Mouse (Mus musculus): ENCODE results near the gene Jak1. TPM values are rescaled to one million over a fixed set of nuclear protein-coding genes. Genes with fewer than 3 reads are reported as not detected.
A peak's percentile ranks its signal among the peaks of the same experiment; 100 is the strongest.

Jak1 gene
- total RNA-seq, 1 experiment from 2014 or later: 116 TPM

- no peak for ATAC-seq (replicated peaks in 1 of 2; ENCODE audit: insufficient read depth in 1 of 2, low FRiP score in 2 of 2, low TSS enrichment in 1 of 2, low read depth in 1 of 2, poor library complexity in 2 of 2, severe bottlenecking in 2 of 2)
These were observed 13.1 kb downstream of the Jak1 start for GRCm38 (mm10) chr4:101252016-101252415.

- ATAC-seq (replicated peaks in 1 of 2; ENCODE audit: insufficient read depth in 1 of 2, low FRiP score in 2 of 2, low TSS enrichment in 1 of 2, low read depth in 1 of 2, poor library complexity in 2 of 2, severe bottlenecking in 2 of 2): no peak
These were observed 14.9 kb downstream of the Jak1 start for GRCm38 (mm10) chr4:101249977-101250743.

DNA sequence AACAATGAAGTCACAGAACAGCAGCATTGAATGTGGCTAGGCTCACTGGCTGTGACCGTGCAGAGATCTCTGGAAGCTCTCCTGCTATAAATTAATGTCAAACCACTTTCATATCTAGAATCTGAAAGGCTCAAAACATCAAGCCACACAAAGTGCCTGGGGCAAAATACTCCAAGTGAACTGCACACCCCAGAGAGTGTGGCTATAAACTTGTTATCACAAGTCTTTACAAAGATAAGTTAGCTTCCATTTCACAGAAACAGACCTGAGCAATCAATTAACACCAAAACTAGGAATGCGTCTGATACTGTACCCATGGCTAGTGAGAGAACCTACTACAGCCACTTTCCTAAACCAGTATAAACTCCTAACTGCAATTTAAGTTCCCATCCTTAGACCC, 17.7 kb downstream of the Jak1 start:
- no peak for ATAC-seq (replicated peaks in 1 of 2; ENCODE audit: insufficient read depth in 1 of 2, low FRiP score in 2 of 2, low TSS enrichment in 1 of 2, low read depth in 1 of 2, poor library complexity in 2 of 2, severe bottlenecking in 2 of 2)

DNA sequence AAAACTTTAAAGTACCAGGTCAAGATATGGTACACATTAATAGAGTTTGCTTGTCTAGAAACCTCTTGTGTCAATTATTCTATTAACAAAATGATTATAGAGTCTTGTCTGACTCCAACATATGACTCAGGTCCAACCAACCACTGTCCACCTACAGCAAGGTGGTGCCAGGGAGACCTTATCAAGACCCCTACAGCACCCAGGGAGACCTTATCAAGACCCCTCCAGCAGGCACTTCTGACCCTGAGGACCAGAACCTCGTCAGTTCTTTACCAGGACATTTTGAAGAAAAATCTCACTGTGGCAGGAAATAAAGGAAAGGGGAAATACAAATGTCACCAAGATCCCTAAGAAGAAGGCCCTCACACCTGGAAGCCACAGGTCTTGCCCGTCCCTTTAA, 18.5 kb downstream of the Jak1 start:
- ATAC-seq (replicated peaks in 1 of 2; ENCODE audit: insufficient read depth in 1 of 2, low FRiP score in 2 of 2, low TSS enrichment in 1 of 2, low read depth in 1 of 2, poor library complexity in 2 of 2, severe bottlenecking in 2 of 2): no peak

DNA sequence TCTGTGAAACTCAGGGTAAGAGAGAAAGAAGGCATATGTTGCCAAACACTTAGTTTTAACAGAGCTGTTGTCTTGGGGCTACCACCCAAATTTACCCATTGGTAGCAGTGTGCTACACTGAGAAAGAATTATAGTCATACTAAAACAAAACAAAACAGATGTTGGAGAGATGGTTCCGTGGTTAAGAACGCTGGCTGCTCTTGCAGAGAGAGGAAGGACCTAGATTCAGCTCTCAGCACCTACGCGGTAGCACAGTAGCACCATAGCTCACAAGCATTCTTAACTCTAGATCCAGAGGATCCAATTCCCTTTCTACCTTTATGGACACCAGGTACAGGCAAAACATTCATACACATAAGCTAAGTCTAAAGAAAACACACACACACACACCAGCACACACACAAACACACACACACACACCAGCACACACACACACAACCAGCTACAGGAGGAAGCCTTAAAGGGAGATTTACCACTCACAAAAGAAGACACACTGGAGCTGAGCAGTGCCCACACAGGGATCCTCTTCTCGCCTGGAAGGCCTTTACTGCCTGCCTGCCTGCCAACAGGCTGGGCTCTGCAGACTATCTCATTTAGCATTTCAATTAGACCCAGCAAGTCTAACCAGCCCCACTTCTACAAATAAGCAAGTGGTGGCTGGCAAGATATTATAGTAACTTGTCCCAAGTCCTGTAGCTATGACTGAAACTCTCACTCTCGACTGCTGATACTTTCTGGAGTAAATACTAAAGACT, 20.6 kb downstream of the Jak1 start:
- peak in 1 of 2 experiments; percentile 48; a peak in 2 of 4 replicates for ATAC-seq (replicated peaks in 1 of 2; ENCODE audit: insufficient read depth in 1 of 2, low FRiP score in 2 of 2, low TSS enrichment in 1 of 2, low read depth in 1 of 2, poor library complexity in 2 of 2, severe bottlenecking in 2 of 2)

DNA sequence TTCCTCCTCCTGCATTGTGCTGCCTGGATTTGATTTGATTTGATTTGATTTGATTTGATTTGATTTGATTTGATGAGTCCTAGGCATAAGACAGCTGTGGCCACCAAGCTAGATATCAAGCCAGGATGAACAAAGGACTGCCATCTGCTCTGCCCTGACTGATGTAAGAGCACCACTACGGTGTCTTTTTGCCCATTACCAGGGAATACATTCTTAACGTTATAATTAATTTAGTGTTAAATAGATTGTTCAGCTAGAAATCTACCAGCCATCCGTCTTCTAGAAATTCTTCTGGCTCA, 24.3 kb downstream of the Jak1 start:
- ATAC-seq (replicated peaks in 1 of 2; ENCODE audit: insufficient read depth in 1 of 2, low FRiP score in 2 of 2, low TSS enrichment in 1 of 2, low read depth in 1 of 2, poor library complexity in 2 of 2, severe bottlenecking in 2 of 2): no peak

- ATAC-seq (replicated peaks in 1 of 2; ENCODE audit: insufficient read depth in 1 of 2, low FRiP score in 2 of 2, low TSS enrichment in 1 of 2, low read depth in 1 of 2, poor library complexity in 2 of 2, severe bottlenecking in 2 of 2): peak in 1 of 2 experiments; percentile 20; a peak in 1 of 4 replicates
These were observed 24.8 kb downstream of the Jak1 start for GRCm38 (mm10) chr4:101240163-101240874.

- ATAC-seq (replicated peaks in 1 of 2; ENCODE audit: insufficient read depth in 1 of 2, low FRiP score in 2 of 2, low TSS enrichment in 1 of 2, low read depth in 1 of 2, poor library complexity in 2 of 2, severe bottlenecking in 2 of 2): no peak
These were observed 25.5 kb downstream of the Jak1 start for GRCm38 (mm10) chr4:101239313-101240162.

DNA sequence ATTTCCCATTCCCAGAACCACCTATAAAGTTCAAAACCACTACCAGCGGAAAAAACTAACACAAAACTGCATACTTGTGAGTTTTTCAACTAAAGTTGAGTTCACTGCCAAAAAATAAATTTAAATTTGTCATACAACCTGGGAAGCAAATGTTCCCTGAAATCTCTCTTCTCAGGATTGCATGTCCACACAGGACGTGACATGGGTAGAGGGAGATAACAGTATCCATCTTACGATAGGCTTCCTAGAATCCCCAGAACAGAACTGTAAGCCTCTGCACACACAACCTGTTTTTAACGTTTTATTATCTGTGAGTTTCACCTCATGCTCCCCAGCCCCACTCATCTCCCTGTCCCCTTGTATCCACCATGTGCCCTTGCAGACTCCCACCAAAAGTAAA, 26.5 kb downstream of the Jak1 start:
- no peak for ATAC-seq (replicated peaks in 1 of 2; ENCODE audit: insufficient read depth in 1 of 2, low FRiP score in 2 of 2, low TSS enrichment in 1 of 2, low read depth in 1 of 2, poor library complexity in 2 of 2, severe bottlenecking in 2 of 2)

DNA sequence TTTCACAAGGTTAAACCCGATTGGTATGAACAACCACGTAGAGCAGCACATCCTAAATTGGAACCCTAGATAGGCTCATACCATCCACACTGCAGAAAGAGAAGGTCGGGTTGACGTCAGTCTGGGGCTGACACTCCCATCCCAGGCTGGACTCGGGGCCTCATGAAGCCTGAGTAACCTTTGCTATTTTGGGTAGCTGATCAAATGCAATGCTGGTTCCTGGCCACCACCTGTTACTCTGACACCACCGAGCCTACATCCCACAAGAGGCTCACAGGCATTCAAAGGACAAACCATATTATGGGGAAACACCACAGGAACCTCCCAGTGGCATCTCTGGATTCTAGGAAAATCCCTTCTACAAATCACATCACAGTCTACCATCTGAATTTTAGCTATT, 28.3 kb downstream of the Jak1 start:
- no peak for ATAC-seq (replicated peaks in 1 of 2; ENCODE audit: insufficient read depth in 1 of 2, low FRiP score in 2 of 2, low TSS enrichment in 1 of 2, low read depth in 1 of 2, poor library complexity in 2 of 2, severe bottlenecking in 2 of 2)

DNA sequence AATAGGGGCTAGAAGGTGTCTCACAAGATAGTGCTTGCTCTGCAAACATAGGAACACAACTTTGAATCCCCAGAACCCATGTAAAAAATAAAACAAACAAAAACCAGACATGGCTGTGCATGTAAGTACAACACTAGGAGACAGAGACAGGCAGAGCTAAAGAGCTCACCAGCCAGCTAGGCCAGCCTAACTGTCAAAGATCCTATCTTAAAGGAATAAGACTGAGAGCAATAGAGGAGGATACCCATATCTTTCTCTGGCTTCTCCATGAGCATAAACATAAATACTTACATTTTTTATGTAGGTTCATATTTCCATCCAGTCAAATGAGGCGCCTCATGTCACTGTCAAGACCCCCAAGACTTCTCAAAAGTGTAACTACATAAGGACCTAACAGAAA, 29.1 kb downstream of the Jak1 start:
- no peak for ATAC-seq (replicated peaks in 1 of 2; ENCODE audit: insufficient read depth in 1 of 2, low FRiP score in 2 of 2, low TSS enrichment in 1 of 2, low read depth in 1 of 2, poor library complexity in 2 of 2, severe bottlenecking in 2 of 2)

- ATAC-seq (replicated peaks in 1 of 2; ENCODE audit: insufficient read depth in 1 of 2, low FRiP score in 2 of 2, low TSS enrichment in 1 of 2, low read depth in 1 of 2, poor library complexity in 2 of 2, severe bottlenecking in 2 of 2): no peak
These were observed 30.3 kb downstream of the Jak1 start for GRCm38 (mm10) chr4:101234753-101235152.

- peak in 1 of 2 experiments; percentile 60; a peak in 2 of 4 replicates for ATAC-seq (replicated peaks in 1 of 2; ENCODE audit: insufficient read depth in 1 of 2, low FRiP score in 2 of 2, low TSS enrichment in 1 of 2, low read depth in 1 of 2, poor library complexity in 2 of 2, severe bottlenecking in 2 of 2)
These were observed 30.8 kb downstream of the Jak1 start for GRCm38 (mm10) chr4:101234332-101234731.

GRCm38 (mm10) chr4:101230621-101231020, 34.5 kb downstream of the Jak1 start:
- ATAC-seq (replicated peaks in 1 of 2; ENCODE audit: insufficient read depth in 1 of 2, low FRiP score in 2 of 2, low TSS enrichment in 1 of 2, low read depth in 1 of 2, poor library complexity in 2 of 2, severe bottlenecking in 2 of 2): no peak

DNA sequence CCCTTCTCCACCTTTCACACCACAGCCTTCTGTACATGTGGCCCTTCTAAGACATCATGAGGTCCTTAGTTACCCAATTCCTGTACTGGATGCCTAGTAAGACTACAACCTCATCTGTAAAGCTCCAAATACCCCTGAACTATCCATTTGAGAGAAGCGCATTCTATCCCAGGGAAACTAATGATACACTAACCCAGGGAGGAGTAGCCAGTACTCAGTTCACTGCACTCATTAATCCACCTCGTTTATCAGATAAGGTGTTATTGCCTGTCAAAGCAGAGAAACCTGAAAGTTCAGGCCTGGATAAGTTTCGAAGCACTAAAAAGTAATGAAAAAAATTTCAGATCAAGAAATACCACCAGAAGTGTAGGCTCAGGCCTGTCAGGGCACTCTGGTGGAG, 37.7 kb downstream of the Jak1 start:
- no peak for ATAC-seq (replicated peaks in 1 of 2; ENCODE audit: insufficient read depth in 1 of 2, low FRiP score in 2 of 2, low TSS enrichment in 1 of 2, low read depth in 1 of 2, poor library complexity in 2 of 2, severe bottlenecking in 2 of 2)

- ATAC-seq (replicated peaks in 1 of 2; ENCODE audit: insufficient read depth in 1 of 2, low FRiP score in 2 of 2, low TSS enrichment in 1 of 2, low read depth in 1 of 2, poor library complexity in 2 of 2, severe bottlenecking in 2 of 2): peak in 1 of 2 experiments; percentile 54; a peak in 1 of 4 replicates
These were observed 39.1 kb downstream of the Jak1 start for GRCm38 (mm10) chr4:101225984-101226383.

DNA sequence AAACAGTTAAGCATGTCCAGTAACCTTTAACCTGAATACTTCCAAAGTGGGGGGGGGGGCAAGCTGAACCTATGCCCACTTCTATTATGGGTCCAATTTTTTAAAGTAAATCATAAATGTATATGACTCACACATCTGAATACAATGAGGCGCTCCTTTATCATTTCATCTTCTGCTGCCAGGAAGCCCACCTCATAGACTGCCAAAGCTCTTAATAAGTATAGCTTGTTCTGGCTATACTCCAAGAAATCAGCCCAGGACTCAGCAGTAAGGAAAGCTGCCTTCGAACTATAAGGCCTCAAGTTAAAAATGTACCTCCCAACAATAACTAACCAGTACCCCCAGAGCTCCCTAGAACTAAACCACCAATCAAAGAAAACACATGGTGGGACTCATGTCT, 44.1 kb downstream of the Jak1 start:
- ATAC-seq (replicated peaks in 1 of 2; ENCODE audit: insufficient read depth in 1 of 2, low FRiP score in 2 of 2, low TSS enrichment in 1 of 2, low read depth in 1 of 2, poor library complexity in 2 of 2, severe bottlenecking in 2 of 2): no peak

Measured in hematopoietic stem cell, adult 5-6 weeks (primary cell).